Mouse (Mus musculus): ENCODE data around the gene Vwa7. TPM values are rescaled to one million over a fixed set of nuclear protein-coding genes. Genes with fewer than 3 reads are reported as not detected.

Vwa7 gene
- polyA plus RNA-seq, 1 experiment from 2014 or later: 0.26 TPM

GRCm38 (mm10) chr17:35074097-35074496 lies 57.7 kb downstream of the Vwa7 start:
- no peak for DNase-seq (ENCODE audit: low spot score)
- H3K4me1 ChIP-seq: peaks cover 34% of the 10 kb centered on the region
- H3K27me3 ChIP-seq (ENCODE audit: insufficient read depth, poor library complexity, severe bottlenecking): peaks cover 21% of the 10 kb centered on the region
- 0 out of 2 replicates have a peak overlapping the region, but pooled peaks have one; percentile 29 for H3K27ac ChIP-seq
- 48% methylated on average over 17 of the region's 17 CpGs for WGBS
- H3K4me3 ChIP-seq: 0 out of 2 replicates have a peak overlapping the region, but pooled peaks have one; percentile 3
- no peaks in the 10 kb centered on the region for H3K36me3 ChIP-seq
- H3K9me3 ChIP-seq: no peaks in the 10 kb centered on the region

Other genes starting within 250 kb of the Vwa7 start
- not detected in 2 replicates for gene Cyp21a1, start 212.0 kb upstream of the Vwa7 start, polyA plus RNA-seq (2016; fragmentation: Nextera tagmentation; extraction: Ambion mirVana)
- 22.3 and 22.8 TPM in 2 replicates for gene Stk19, start 179.6 kb upstream of the Vwa7 start, polyA plus RNA-seq (2016; fragmentation: Nextera tagmentation; extraction: Ambion mirVana)
- gene Dxo, start 179.6 kb upstream of the Vwa7 start, polyA plus RNA-seq (2016; fragmentation: Nextera tagmentation; extraction: Ambion mirVana): 48.1 and 62.2 TPM in 2 replicates
- gene Skiv2l, start 166.4 kb upstream of the Vwa7 start, polyA plus RNA-seq (2016; fragmentation: Nextera tagmentation; extraction: Ambion mirVana): 39.9 and 43.6 TPM in 2 replicates
- 89.6 and 104 TPM in 2 replicates for gene Nelfe, start 166.2 kb upstream of the Vwa7 start, polyA plus RNA-seq (2016; fragmentation: Nextera tagmentation; extraction: Ambion mirVana)
- 1.3 and 11.4 TPM in 2 replicates for gene Cfb, start 154.1 kb upstream of the Vwa7 start, polyA plus RNA-seq (2016; fragmentation: Nextera tagmentation; extraction: Ambion mirVana)
- 2.2 and 4.1 TPM in 2 replicates for gene Zbtb12, start 137.1 kb upstream of the Vwa7 start, polyA plus RNA-seq (2016; fragmentation: Nextera tagmentation; extraction: Ambion mirVana)
- gene Gm20547, start 134.5 kb upstream of the Vwa7 start, polyA plus RNA-seq (2016; fragmentation: Nextera tagmentation; extraction: Ambion mirVana): not detected in 2 replicates
- gene C2, start 118.3 kb upstream of the Vwa7 start, polyA plus RNA-seq (2016; fragmentation: Nextera tagmentation; extraction: Ambion mirVana): 0.67 and 1.6 TPM in 2 replicates
- 46.3 and 66.0 TPM in 2 replicates for gene Ehmt2, start 118.1 kb upstream of the Vwa7 start, polyA plus RNA-seq (2016; fragmentation: Nextera tagmentation; extraction: Ambion mirVana)
- gene Slc44a4, start 102.1 kb upstream of the Vwa7 start, polyA plus RNA-seq (2016; fragmentation: Nextera tagmentation; extraction: Ambion mirVana): 0.10 and 0.41 TPM in 2 replicates
- gene Neu1, start 85.3 kb upstream of the Vwa7 start, polyA plus RNA-seq (2016; fragmentation: Nextera tagmentation; extraction: Ambion mirVana): 21.3 and 25.5 TPM in 2 replicates
- 0.20 TPM in 1 of 2 replicates, not detected in the other for gene Hspa1b, start 57.3 kb upstream of the Vwa7 start, polyA plus RNA-seq (2016; fragmentation: Nextera tagmentation; extraction: Ambion mirVana)
- gene Gm20481, start 46.7 kb upstream of the Vwa7 start, polyA plus RNA-seq (2016; fragmentation: Nextera tagmentation; extraction: Ambion mirVana): 0.52 TPM in 1 of 2 replicates, not detected in the other
- gene Hspa1a, start 44.4 kb upstream of the Vwa7 start, polyA plus RNA-seq (2016; fragmentation: Nextera tagmentation; extraction: Ambion mirVana): 1.8 and 2.4 TPM in 2 replicates
- 1.6 and 1.7 TPM in 2 replicates for gene Hspa1l, start 43.9 kb upstream of the Vwa7 start, polyA plus RNA-seq (2016; fragmentation: Nextera tagmentation; extraction: Ambion mirVana)
- gene Lsm2, start 34.7 kb upstream of the Vwa7 start, polyA plus RNA-seq (2016; fragmentation: Nextera tagmentation; extraction: Ambion mirVana): 197 and 247 TPM in 2 replicates
- 112 and 166 TPM in 2 replicates for gene Vars, start 15.6 kb upstream of the Vwa7 start, polyA plus RNA-seq (2016; fragmentation: Nextera tagmentation; extraction: Ambion mirVana)
- gene Sapcd1, start 11.4 kb downstream of the Vwa7 start, polyA plus RNA-seq (2016; fragmentation: Nextera tagmentation; extraction: Ambion mirVana): 3.3 and 4.0 TPM in 2 replicates
- gene Msh5, start 30.2 kb downstream of the Vwa7 start, polyA plus RNA-seq (2016; fragmentation: Nextera tagmentation; extraction: Ambion mirVana): 3.9 and 5.4 TPM in 2 replicates
- 374 and 380 TPM in 2 replicates for gene Clic1, start 33.4 kb downstream of the Vwa7 start, polyA plus RNA-seq (2016; fragmentation: Nextera tagmentation; extraction: Ambion mirVana)
- gene Ddah2, start 42.5 kb downstream of the Vwa7 start, polyA plus RNA-seq (2016; fragmentation: Nextera tagmentation; extraction: Ambion mirVana): 192 and 290 TPM in 2 replicates
- gene Ly6g6c, start 48.8 kb downstream of the Vwa7 start, polyA plus RNA-seq (2016; fragmentation: Nextera tagmentation; extraction: Ambion mirVana): not detected in 2 replicates
- 0.63 and 1.0 TPM in 2 replicates for gene Mpig6b, start 49.6 kb downstream of the Vwa7 start, polyA plus RNA-seq (2016; fragmentation: Nextera tagmentation; extraction: Ambion mirVana)
- gene Ly6g6e, start 60.3 kb downstream of the Vwa7 start, polyA plus RNA-seq (2016; fragmentation: Nextera tagmentation; extraction: Ambion mirVana): 0.18 and 0.39 TPM in 2 replicates
- gene Ly6g6d, start 61.5 kb downstream of the Vwa7 start, polyA plus RNA-seq (2016; fragmentation: Nextera tagmentation; extraction: Ambion mirVana): 2.5 and 2.6 TPM in 2 replicates
- 0.91 and 1.0 TPM in 2 replicates for gene Ly6g6f, start 69.0 kb downstream of the Vwa7 start, polyA plus RNA-seq (2016; fragmentation: Nextera tagmentation; extraction: Ambion mirVana)
- 66.7 and 69.8 TPM in 2 replicates for gene Abhd16a, start 72.7 kb downstream of the Vwa7 start, polyA plus RNA-seq (2016; fragmentation: Nextera tagmentation; extraction: Ambion mirVana)
- not detected in 2 replicates for gene Ly6g5c, start 91.7 kb downstream of the Vwa7 start, polyA plus RNA-seq (2016; fragmentation: Nextera tagmentation; extraction: Ambion mirVana)
- 0.73 and 0.99 TPM in 2 replicates for gene Ly6g5b, start 98.8 kb downstream of the Vwa7 start, polyA plus RNA-seq (2016; fragmentation: Nextera tagmentation; extraction: Ambion mirVana)
- gene Gpank1, start 104.9 kb downstream of the Vwa7 start, polyA plus RNA-seq (2016; fragmentation: Nextera tagmentation; extraction: Ambion mirVana): 17.1 and 24.5 TPM in 2 replicates
- gene Csnk2b, start 105.5 kb downstream of the Vwa7 start, polyA plus RNA-seq (2016; fragmentation: Nextera tagmentation; extraction: Ambion mirVana): 220 and 246 TPM in 2 replicates
- 7.4 and 11.5 TPM in 2 replicates for gene D17H6S53E, start 109.8 kb downstream of the Vwa7 start, polyA plus RNA-seq (2016; fragmentation: Nextera tagmentation; extraction: Ambion mirVana)
- 3.0 and 72.5 TPM in 2 replicates for gene Apom, start 115.5 kb downstream of the Vwa7 start, polyA plus RNA-seq (2016; fragmentation: Nextera tagmentation; extraction: Ambion mirVana)
- 51.4 and 65.5 TPM in 2 replicates for gene Bag6, start 118.6 kb downstream of the Vwa7 start, polyA plus RNA-seq (2016; fragmentation: Nextera tagmentation; extraction: Ambion mirVana)
- 137 and 161 TPM in 2 replicates for gene Prrc2a, start 148.3 kb downstream of the Vwa7 start, polyA plus RNA-seq (2016; fragmentation: Nextera tagmentation; extraction: Ambion mirVana)
- 0.85 and 2.1 TPM in 2 replicates for gene Aif1, start 159.5 kb downstream of the Vwa7 start, polyA plus RNA-seq (2016; fragmentation: Nextera tagmentation; extraction: Ambion mirVana)
- gene Lst1, start 171.9 kb downstream of the Vwa7 start, polyA plus RNA-seq (2016; fragmentation: Nextera tagmentation; extraction: Ambion mirVana): 1.5 and 2.2 TPM in 2 replicates
- gene Ltb, start 177.9 kb downstream of the Vwa7 start, polyA plus RNA-seq (2016; fragmentation: Nextera tagmentation; extraction: Ambion mirVana): 0.15 TPM in 1 of 2 replicates, not detected in the other
- gene Tnf, start 185.4 kb downstream of the Vwa7 start, polyA plus RNA-seq (2016; fragmentation: Nextera tagmentation; extraction: Ambion mirVana): 0.15 TPM in 1 of 2 replicates, not detected in the other
- gene Lta, start 188.8 kb downstream of the Vwa7 start, polyA plus RNA-seq (2016; fragmentation: Nextera tagmentation; extraction: Ambion mirVana): not detected in 2 replicates
- gene Gm16181, start 204.3 kb downstream of the Vwa7 start, polyA plus RNA-seq (2016; fragmentation: Nextera tagmentation; extraction: Ambion mirVana): 0.30 TPM in 1 of 2 replicates, not detected in the other
- gene Atp6v1g2, start 217.1 kb downstream of the Vwa7 start, polyA plus RNA-seq (2016; fragmentation: Nextera tagmentation; extraction: Ambion mirVana): 6.5 and 10.1 TPM in 2 replicates
- 8.4 and 10.4 TPM in 2 replicates for gene Nfkbil1, start 219.2 kb downstream of the Vwa7 start, polyA plus RNA-seq (2016; fragmentation: Nextera tagmentation; extraction: Ambion mirVana)
- 367 and 489 TPM in 2 replicates for gene Ddx39b, start 225.2 kb downstream of the Vwa7 start, polyA plus RNA-seq (2016; fragmentation: Nextera tagmentation; extraction: Ambion mirVana)
- 22.5 and 25.0 TPM in 2 replicates for gene H2-D1, start 246.2 kb downstream of the Vwa7 start, polyA plus RNA-seq (2016; fragmentation: Nextera tagmentation; extraction: Ambion mirVana)